Mouse (Mus musculus): ENCODE data around the gene Poc1b. TPM values are rescaled to one million over a fixed set of nuclear protein-coding genes. Genes with fewer than 3 reads are reported as not detected.

The Poc1b gene
- polyA plus RNA-seq, 1 experiment from 2014 or later: 11.9 TPM

DNA sequence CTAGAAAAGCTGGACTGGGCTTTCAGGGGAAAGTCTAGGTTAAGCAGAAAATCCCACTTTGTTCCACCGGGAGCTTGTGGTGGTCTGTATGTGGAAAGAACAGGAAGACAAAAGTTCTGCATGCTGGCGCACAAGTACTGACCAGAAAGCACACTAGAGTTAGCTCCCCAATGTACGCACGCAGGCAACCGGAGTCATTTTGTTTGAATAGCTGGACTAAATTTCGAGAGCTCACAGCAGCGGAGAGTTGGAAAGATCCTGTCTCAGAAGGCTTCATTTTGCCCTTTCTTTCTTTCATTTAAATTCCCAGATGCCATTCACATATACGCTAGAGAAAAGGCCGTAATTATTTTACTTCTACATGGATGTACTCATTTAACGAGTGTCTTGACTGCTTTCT lies 135.9 kb downstream of the Poc1b start:
- ATAC-seq (ENCODE audit: low FRiP score): no peak
- H3K27ac ChIP-seq: no peak overlapping the region
- WGBS: 84% methylated on average over 10 of the region's 10 CpGs
- no peaks in the 10 kb centered on the region for H3K27me3 ChIP-seq
- H3K4me2 ChIP-seq: no peak overlapping the region
- H3K9me3 ChIP-seq: no peaks in the 10 kb centered on the region
- no peaks in the 10 kb centered on the region for H3K36me3 ChIP-seq
- H3K9ac ChIP-seq: no peak overlapping the region
- no peak overlapping the region for H3K4me3 ChIP-seq
- H3K4me1 ChIP-seq (replicated peaks): peaks cover 3% of the 10 kb centered on the region; the same call in 1 of the 2 replicates

DNA sequence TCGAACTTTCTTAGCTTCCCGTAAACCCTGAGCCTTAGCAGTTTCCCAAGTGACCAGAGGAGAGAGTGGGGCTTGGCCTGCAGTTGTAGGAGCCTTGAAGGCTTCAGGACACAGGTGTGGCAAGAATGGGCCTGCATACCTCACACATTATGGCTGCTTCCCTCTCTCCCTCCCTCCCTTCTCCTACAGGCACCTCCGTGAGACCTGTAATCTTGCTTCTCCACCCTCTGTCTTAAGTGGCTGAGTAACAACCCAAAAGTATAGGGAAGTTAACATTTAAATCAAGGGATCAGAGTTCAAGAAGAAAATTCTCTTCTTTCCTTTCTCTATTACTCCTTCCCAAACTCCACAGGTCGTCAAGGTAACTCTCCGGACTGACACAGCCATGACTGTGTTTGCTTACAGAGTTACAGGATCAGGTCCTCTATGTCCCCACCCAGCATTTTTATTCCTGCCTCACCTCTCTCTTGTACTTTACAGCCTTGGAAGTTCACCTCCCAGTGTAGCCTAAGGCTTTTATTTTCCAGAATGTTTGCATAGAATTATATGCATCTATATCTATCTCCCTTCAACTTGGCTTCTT lies 137.2 kb downstream of the Poc1b start:
- no peak for ATAC-seq (ENCODE audit: low FRiP score)
- no peaks in the 10 kb centered on the region for H3K36me3 ChIP-seq
- H3K9me3 ChIP-seq: no peaks in the 10 kb centered on the region
- H3K9ac ChIP-seq: no peak overlapping the region
- H3K27me3 ChIP-seq: no peaks in the 10 kb centered on the region
- 77% methylated on average over 5 of the region's 5 CpGs for WGBS
- H3K4me1 ChIP-seq (replicated peaks): peaks cover 3% of the 10 kb centered on the region; the same call in 1 of the 2 replicates
- H3K4me3 ChIP-seq: no peak overlapping the region
- H3K27ac ChIP-seq: no peak overlapping the region
- H3K4me2 ChIP-seq: no peak overlapping the region

DNA sequence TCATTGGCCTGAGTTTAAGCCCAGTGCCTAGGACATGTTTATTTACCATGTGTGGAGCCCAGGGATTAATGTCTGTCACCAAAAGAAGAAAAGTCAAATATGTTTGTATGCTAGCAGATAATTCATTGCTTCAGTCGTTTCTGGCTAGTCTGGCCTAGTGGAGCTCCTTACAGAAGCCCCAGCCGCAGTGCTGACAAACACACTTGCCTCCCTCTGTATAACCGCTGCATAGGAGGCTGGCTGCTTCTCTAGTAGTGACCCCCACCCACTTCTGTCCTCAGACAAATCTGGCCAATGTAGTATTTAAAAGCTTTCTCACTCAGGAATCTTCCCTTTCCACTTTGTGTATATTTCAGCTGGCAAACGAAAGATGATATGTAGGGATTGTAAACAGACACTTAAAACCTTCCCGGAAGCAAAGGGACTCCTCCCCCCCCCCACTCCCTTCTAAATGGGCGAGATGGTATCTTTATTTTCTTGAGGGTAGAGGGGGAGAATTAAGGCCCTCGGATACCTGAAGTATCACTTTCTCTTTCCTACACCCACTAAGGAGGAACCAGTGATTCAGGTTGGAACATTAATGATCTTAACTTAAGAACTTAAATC lies 137.9 kb downstream of the Poc1b start:
- H3K4me1 ChIP-seq (replicated peaks): peaks cover 3% of the 10 kb centered on the region; the same call in 1 of the 2 replicates
- WGBS: 75% methylated on average over 7 of the region's 7 CpGs
- no peak for ATAC-seq (ENCODE audit: low FRiP score)
- H3K27me3 ChIP-seq: no peaks in the 10 kb centered on the region
- no peak overlapping the region for H3K4me3 ChIP-seq
- H3K9ac ChIP-seq: no peak overlapping the region
- H3K36me3 ChIP-seq: no peaks in the 10 kb centered on the region
- no peak overlapping the region for H3K4me2 ChIP-seq
- H3K9me3 ChIP-seq: no peaks in the 10 kb centered on the region
- H3K27ac ChIP-seq: no peak overlapping the region

DNA sequence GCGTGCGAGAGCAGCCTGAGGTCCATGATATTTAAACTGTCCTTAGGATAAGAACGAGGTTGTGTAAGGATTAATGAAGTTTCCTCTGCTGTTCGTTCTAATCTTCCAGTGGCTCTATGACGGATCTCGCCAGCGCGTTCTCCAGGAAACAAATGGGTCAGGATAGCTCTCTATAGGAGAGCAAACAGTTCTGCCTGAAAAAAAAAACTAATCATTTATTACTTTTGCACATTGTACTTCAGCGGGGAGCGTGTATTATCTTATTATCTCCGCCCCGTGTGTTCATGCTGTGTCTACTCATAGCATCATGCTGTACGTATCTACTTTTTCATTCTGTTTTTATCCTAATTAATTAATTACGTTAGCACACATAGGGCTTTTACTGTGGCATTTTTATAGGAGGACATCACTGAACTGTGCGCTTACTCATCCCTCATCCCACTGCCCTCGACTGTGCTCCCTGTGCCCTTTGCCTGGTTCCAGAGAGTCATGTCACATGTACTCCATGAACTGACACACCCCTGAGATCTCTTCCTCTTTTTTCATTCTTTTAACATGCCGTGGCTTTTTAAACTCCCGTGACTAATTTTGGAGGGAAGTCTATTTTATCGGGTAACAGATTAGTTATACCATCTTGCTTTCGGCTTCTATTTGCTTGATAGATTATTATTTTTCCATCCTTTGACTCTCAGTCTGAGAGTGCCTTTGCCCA lies 140.1 kb downstream of the Poc1b start:
- WGBS: 64% methylated on average over 20 of the region's 20 CpGs
- H3K4me2 ChIP-seq: peak overlapping the region; percentile 36
- no peaks in the 10 kb centered on the region for H3K9me3 ChIP-seq
- H3K4me1 ChIP-seq (replicated peaks): peaks cover 3% of the 10 kb centered on the region; the same call in 1 of the 2 replicates
- no peak for ATAC-seq (ENCODE audit: low FRiP score)
- H3K4me3 ChIP-seq: no peak overlapping the region
- H3K9ac ChIP-seq: no peak overlapping the region
- H3K36me3 ChIP-seq: no peaks in the 10 kb centered on the region
- no peak overlapping the region for H3K27ac ChIP-seq
- H3K27me3 ChIP-seq: no peaks in the 10 kb centered on the region

Other genes with a start within 250 kb of the Poc1b start
- 254 and 255 TPM in 2 replicates for gene Atp2b1, start 192.6 kb upstream of the Poc1b start, polyA plus RNA-seq (2015; fragmentation: Nextera tagmentation; extraction: Ambion mirVana)
- gene Galnt4, start 1.1 kb downstream of the Poc1b start, polyA plus RNA-seq (2015; fragmentation: Nextera tagmentation; extraction: Ambion mirVana): 3.1 and 3.9 TPM in 2 replicates
- not detected in 2 replicates for gene Phxr2, start 19.3 kb downstream of the Poc1b start, polyA plus RNA-seq (2015; fragmentation: Nextera tagmentation; extraction: Ambion mirVana)
- gene Dusp6, start 156.2 kb downstream of the Poc1b start, polyA plus RNA-seq (2015; fragmentation: Nextera tagmentation; extraction: Ambion mirVana): 27.2 and 27.7 TPM in 2 replicates